In the genomic region with DNA sequence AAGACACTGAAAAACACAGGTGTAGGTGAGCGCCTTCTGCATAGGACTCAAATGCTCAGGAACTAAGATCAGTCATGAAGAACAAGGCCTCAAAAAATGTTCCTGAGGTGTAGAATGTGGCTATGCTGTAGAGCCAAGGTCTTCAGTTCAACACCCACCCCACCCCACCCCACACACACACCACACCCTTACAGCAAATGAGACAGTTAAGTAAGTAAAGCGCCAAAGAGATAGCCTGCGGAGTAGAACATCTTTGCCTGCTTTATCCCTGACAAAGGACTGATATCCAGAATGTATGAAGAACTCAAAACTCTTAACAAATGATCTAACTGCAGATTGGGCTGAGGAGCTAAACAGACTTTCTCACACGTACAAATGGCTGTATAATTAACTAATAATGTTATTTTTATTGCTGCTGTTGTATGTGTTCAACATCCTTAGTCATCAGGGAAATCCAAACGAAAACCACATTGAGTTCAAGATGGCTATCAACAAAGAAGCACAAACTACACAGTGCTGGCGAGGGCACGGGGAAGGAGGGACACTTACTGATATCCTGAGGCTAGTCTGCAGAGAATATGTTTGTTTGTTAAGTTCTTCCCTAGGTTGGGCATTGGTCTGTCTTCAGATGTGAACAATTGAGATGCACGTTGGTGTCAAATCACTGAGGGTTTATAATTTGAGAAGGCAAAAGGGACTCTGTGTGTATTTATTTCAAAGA, we compare ENCODE assay signal across 14 mouse cellular contexts.
"Had no signal": no experiment of that assay in that cellular context is flagged by ENCODE, and none has a peak within 500 bp of the region (broad histone marks: within the 10 kb centered on the region; RNA-seq: fewer than 3 reads in every experiment).

No protein-coding gene starts in this region.

- H3K4me1 ChIP-seq: limb, embryonic 15.5 days; lung, embryonic 15.5 days; midbrain, embryonic 15.5 days; neural tube, embryonic 12.5 days; stomach, embryonic 15.5 days had no signal

- H3K27ac ChIP-seq: left cerebral cortex, adult 2 months; limb, embryonic 15.5 days; lung, embryonic 15.5 days; macrophage; midbrain, embryonic 15.5 days; neural tube, embryonic 12.5 days; stomach, embryonic 15.5 days had no signal

- H3K36me3 ChIP-seq: limb, embryonic 15.5 days; lung, embryonic 15.5 days; midbrain, embryonic 15.5 days; neural tube, embryonic 12.5 days; stomach, embryonic 15.5 days had no signal

- H3K9me3 ChIP-seq: limb, embryonic 15.5 days; lung, embryonic 15.5 days; midbrain, embryonic 15.5 days; neural tube, embryonic 12.5 days; stomach, embryonic 15.5 days had no signal

- ATAC-seq: inflammation-experienced regulatory T-cells, adult 6 months; intestine, postnatal 0 days; midbrain, embryonic 15.5 days had no signal

- H3K4me2 ChIP-seq: limb, embryonic 15.5 days; lung, embryonic 15.5 days; midbrain, embryonic 15.5 days; neural tube, embryonic 12.5 days; stomach, embryonic 15.5 days had no signal

- DNase-seq: kidney, adult 8-10 months; kidney, postnatal 25 days; lung, postnatal 14 days; right cerebral cortex, postnatal 4 days; thymus, postnatal 4 days had no signal

- H3K4me3 ChIP-seq: left cerebral cortex, adult 2 months; limb, embryonic 15.5 days; lung, embryonic 15.5 days; midbrain, embryonic 15.5 days; neural tube, embryonic 12.5 days; stomach, embryonic 15.5 days had no signal

- H3K27me3 ChIP-seq: limb, embryonic 15.5 days; lung, embryonic 15.5 days; midbrain, embryonic 15.5 days; neural tube, embryonic 12.5 days; stomach, embryonic 15.5 days had no signal

- H3K9ac ChIP-seq: limb, embryonic 15.5 days; lung, embryonic 15.5 days; midbrain, embryonic 15.5 days; neural tube, embryonic 12.5 days; stomach, embryonic 15.5 days had no signal
